Mouse (Mus musculus) duodenum, adult 2 months (tissue): ENCODE measurements around the gene Serpina3m. TPM values are rescaled to one million over a fixed set of nuclear protein-coding genes. Genes with fewer than 3 reads are reported as not detected.

Experiments
- polyA plus RNA-seq: library from polyadenylated mRNA; depleted of rRNA; stranded (reverse); fragments of >200 nt; gene quantifications from 2 replicates; pipeline ENCODE4 v1.2.3, GENCODE M21; 2012; ENCODE audit warnings: low replicate concordance; rRNA removed

Serpina3m gene
- polyA plus RNA-seq: not detected in 2 replicates

GRCm38 (mm10) chr12:104338226-104338625 is at the start of gene Serpina3m, which contains the start of gene Serpina3k:
Gene Serpina3m (plus strand): TSS chr12:104338486.
Gene Serpina3k (plus strand): TSS chr12:104338486.

GRCm38 (mm10) chr12:104314253-104314652 is 24.0 kb upstream of the Serpina3m start, which contains the start of gene Serpina3j:
Gene Serpina3j (plus strand): TSS chr12:104314553.

GRCm38 (mm10) chr12:104406454-104406885 is 68.2 kb downstream of the Serpina3m start, which contains the start of gene Serpina3n:
Gene Serpina3n (plus strand): TSS chr12:104406729.

Other genes with a start within 250 kb of the Serpina3m start
- not detected in 2 replicates for gene Serpina5, start 237.4 kb upstream of the Serpina3m start, polyA plus RNA-seq
- not detected in 2 replicates for gene Serpina3a, start 225.8 kb upstream of the Serpina3m start, polyA plus RNA-seq
- not detected in 2 replicates for gene Serpina3b, start 210.5 kb upstream of the Serpina3m start, polyA plus RNA-seq
- gene Serpina3c, start 184.6 kb upstream of the Serpina3m start, polyA plus RNA-seq: 0.04 and 0.46 TPM in 2 replicates
- gene Serpina3f, start 123.9 kb upstream of the Serpina3m start, polyA plus RNA-seq: 0.77 and 1.1 TPM in 2 replicates
- gene Serpina3g, start 102.2 kb upstream of the Serpina3m start, polyA plus RNA-seq: 7.1 and 10.1 TPM in 2 replicates
- gene Serpina3i, start 75.4 kb upstream of the Serpina3m start, polyA plus RNA-seq: 0.06 and 0.13 TPM in 2 replicates
- not detected in 2 replicates for gene Serpina3j, start 23.9 kb upstream of the Serpina3m start, polyA plus RNA-seq
- 0.25 TPM in 1 of 2 replicates, not detected in the other for gene Serpina3k, start within 50 bp of the Serpina3m start, polyA plus RNA-seq
- 4.8 and 10.2 TPM in 2 replicates for gene Serpina3n, start 68.2 kb downstream of the Serpina3m start, polyA plus RNA-seq
- gene Gsc, start 134.8 kb downstream of the Serpina3m start, polyA plus RNA-seq: 0.19 and 0.33 TPM in 2 replicates